Mouse (Mus musculus) ES-E14 (cell line): ENCODE measurements around the gene Plppr1.

ENCODE experiments used
- MAFK ChIP-seq: IDR thresholded peaks from 2 replicates; pipeline ENCODE4 v1.6.1; 2014; ENCODE audit warnings: mild to moderate bottlenecking, low read depth, low read length, inconsistent platforms; ENCODE audit not compliant: insufficient read depth
- ZNF384 ChIP-seq: IDR thresholded peaks from 2 replicates; pipeline ENCODE4 v1.6.1; 2012; ENCODE audit warnings: low read depth, low read length, inconsistent platforms

- TF ChIP-seq ZNF384, result no peak
- TF ChIP-seq MAFK, result no peak
These were observed 192.2 kb downstream of the Plppr1 start for GRCm38 (mm10) chr4:49251262-49251661.
